Mouse (Mus musculus) kidney, adult 18-20 months (tissue): ENCODE data around the gene Gm21992.

Source experiments
- DNase-seq: peaks from one replicate; pipeline ENCODE4 v3.0.0; 2021

Gm21992 gene

GRCm38 (mm10) chr19:4747631-4748312, 63.6 kb downstream of the Gm21992 start:
- no peak for DNase-seq

- DNase-seq, result no peak
Measured at GRCm38 (mm10) chr19:4746611-4747010, 64.8 kb downstream of the Gm21992 start.

GRCm38 (mm10) chr19:4745681-4746080, 65.7 kb downstream of the Gm21992 start:
- DNase-seq, result no peak

GRCm38 (mm10) chr19:4745057-4745456, 66.4 kb downstream of the Gm21992 start:
- DNase-seq, result no peak

- no peak for DNase-seq
Measured at GRCm38 (mm10) chr19:4744026-4744425, 67.4 kb downstream of the Gm21992 start.

- DNase-seq, result no peak
Measured at GRCm38 (mm10) chr19:4743524-4743923, 67.9 kb downstream of the Gm21992 start.

GRCm38 (mm10) chr19:4742229-4742628, 69.2 kb downstream of the Gm21992 start:
- no peak for DNase-seq

- DNase-seq, result no peak
Measured at GRCm38 (mm10) chr19:4741482-4741881, 69.9 kb downstream of the Gm21992 start.

GRCm38 (mm10) chr19:4739762-4740161, 71.7 kb downstream of the Gm21992 start:
- no peak for DNase-seq

GRCm38 (mm10) chr19:4739053-4739452, 72.4 kb downstream of the Gm21992 start:
- DNase-seq, result no peak

- no peak for DNase-seq
Measured at GRCm38 (mm10) chr19:4737866-4738265, 73.5 kb downstream of the Gm21992 start.

- DNase-seq, result no peak
Measured at GRCm38 (mm10) chr19:4733052-4733451, 78.4 kb downstream of the Gm21992 start.

- no peak for DNase-seq
Measured at GRCm38 (mm10) chr19:4729186-4729585, 82.2 kb downstream of the Gm21992 start.

GRCm38 (mm10) chr19:4720671-4721244, 90.7 kb downstream of the Gm21992 start:
- DNase-seq, result peak; percentile 87

- DNase-seq, result no peak
Measured at GRCm38 (mm10) chr19:4720112-4720511, 91.3 kb downstream of the Gm21992 start.

- peak; percentile 51 for DNase-seq
Measured at GRCm38 (mm10) chr19:4719351-4719764, 92.1 kb downstream of the Gm21992 start.

- DNase-seq, result no peak
Measured at GRCm38 (mm10) chr19:4718716-4719115, 92.7 kb downstream of the Gm21992 start.

GRCm38 (mm10) chr19:4717281-4717680, 94.1 kb downstream of the Gm21992 start:
- no peak for DNase-seq

- no peak for DNase-seq
Measured at GRCm38 (mm10) chr19:4716756-4717155, 94.7 kb downstream of the Gm21992 start.

GRCm38 (mm10) chr19:4713886-4714285, 97.5 kb downstream of the Gm21992 start:
- no peak for DNase-seq

GRCm38 (mm10) chr19:4712781-4713526, 98.5 kb downstream of the Gm21992 start:
- DNase-seq, result no peak

GRCm38 (mm10) chr19:4712156-4712780, 99.1 kb downstream of the Gm21992 start:
- no peak for DNase-seq

GRCm38 (mm10) chr19:4711601-4712155, 99.7 kb downstream of the Gm21992 start:
- no peak for DNase-seq
